ENCODE assay signal across 12 mouse cellular contexts in the genomic region with DNA sequence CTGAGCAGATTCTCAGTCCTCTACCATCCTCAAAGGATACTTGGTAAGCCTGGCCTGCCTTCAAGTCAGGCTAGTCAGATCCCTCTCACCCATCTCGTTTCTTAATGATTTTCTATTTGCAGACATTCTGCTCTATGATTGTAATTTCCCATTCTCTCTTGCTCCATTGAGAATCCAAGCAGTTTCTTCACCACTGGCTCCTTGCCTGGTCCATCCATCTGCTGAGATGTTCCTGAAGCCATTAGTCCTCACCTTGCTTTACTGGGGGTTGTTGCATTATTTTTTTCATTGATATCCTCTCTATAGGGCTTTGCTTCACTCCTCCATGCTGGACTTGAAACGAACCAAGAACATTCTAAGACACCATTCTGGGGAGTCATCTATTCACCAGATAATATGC.
"Had no signal": no experiment of that assay in that cellular context is flagged by ENCODE, and none has a peak within 500 bp of the region (broad histone marks: within the 10 kb centered on the region; RNA-seq: fewer than 3 reads in every experiment).

No protein-coding gene starts in this region.

- DNase-seq: cerebellum, adult 2 months; cerebellum, adult 9-11 months; cerebellum, postnatal 36 days; forebrain, postnatal 0 days; gastrocnemius, adult 2 months; gastrocnemius, postnatal 10 days; gastrocnemius, postnatal 14 days; gastrocnemius, postnatal 25 days; gastrocnemius, postnatal 36 days; heart, adult 11 months; heart, adult 18-20 months; heart, adult 2 months had no signal
